Mouse (Mus musculus) liver, embryonic 11.5 days (tissue): Measurements from ENCODE around the gene Rmnd1. TPM values are rescaled to one million over a fixed set of nuclear protein-coding genes. Genes with fewer than 3 reads are reported as not detected.

ENCODE experiments used
- ATAC-seq: fragments of 200-750 bp; cut with Nextera tagmentation; replicated peaks from 2 replicates; pipeline ENCODE4 v1.8.0; 2017; ENCODE audit warnings: moderate number of reproducible peaks, mild to moderate bottlenecking, moderate TSS enrichment, moderate library complexity; ENCODE audit not compliant: low FRiP score
- DNase-seq: peaks from one replicate; pipeline ENCODE4 v3.0.0-alpha.2; 2017; ENCODE audit warnings: low spot score
- H3K27ac ChIP-seq: fragments of 300-500 bp; sonication (generic); 2 replicates; pipeline ENCODE4 v1.5.1; 2014; ENCODE audit warnings: mild to moderate bottlenecking, low read depth, low read length, control low read depth
- H3K27me3 ChIP-seq: fragments of 300-500 bp; sonication (generic); replicated peaks from 2 replicates; pipeline ENCODE4 v1.6.1; 2014; ENCODE audit warnings: low read length, mixed read lengths; ENCODE audit not compliant: control insufficient read depth, insufficient read depth
- H3K36me3 ChIP-seq: fragments of 300-500 bp; sonication (generic); 2 replicates; pipeline ENCODE4 v1.6.1; 2014; ENCODE audit warnings: mild to moderate bottlenecking, low read length, moderate library complexity, mixed read lengths; ENCODE audit not compliant: control insufficient read depth, insufficient read depth
- H3K4me1 ChIP-seq: fragments of 300-500 bp; sonication (generic); replicated peaks from 2 replicates; pipeline ENCODE4 v1.6.1; 2014; ENCODE audit warnings: low read length, mixed read lengths; ENCODE audit not compliant: control insufficient read depth, insufficient read depth
- H3K4me2 ChIP-seq: fragments of 300-500 bp; sonication (generic); 2 replicates; pipeline ENCODE4 v1.6.1; 2014; ENCODE audit warnings: mild to moderate bottlenecking, control low read depth, moderate library complexity
- H3K4me3 ChIP-seq: fragments of 300-500 bp; sonication (generic); 2 replicates; pipeline ENCODE4 v1.5.1; 2014; ENCODE audit warnings: low read depth, low read length, control low read depth
- H3K9ac ChIP-seq: fragments of 300-500 bp; sonication (generic); 2 replicates; pipeline ENCODE4 v1.6.1; 2014; ENCODE audit warnings: low read depth, low read length, control low read depth
- H3K9me3 ChIP-seq: fragments of 300-500 bp; sonication (generic); 2 replicates; pipeline ENCODE4 v1.6.1; 2016; ENCODE audit warnings: low read length, inconsistent platforms, mixed read lengths; ENCODE audit not compliant: control insufficient read depth
- WGBS: fragments of 180-500 bp; shearing (Covaris S2); extraction: QIAGEN DNeasy Blood & Tissue Kit; methylation state at CpG from one replicate; pipeline ENCODE4 v1.1.7; 2014; 5-methylcytosine and 5-hydroxymethylcytosine counted together
- polyA plus RNA-seq: library from polyadenylated mRNA; unstranded; fragments of >200 nt; fragmentation: Nextera tagmentation; extraction: Ambion mirVana; gene quantifications from 2 replicates; pipeline ENCODE4 v1.2.1, GENCODE M21; 2014

Rmnd1 gene
- polyA plus RNA-seq, 1 experiment from 2014 or later = 60.3 TPM

DNA sequence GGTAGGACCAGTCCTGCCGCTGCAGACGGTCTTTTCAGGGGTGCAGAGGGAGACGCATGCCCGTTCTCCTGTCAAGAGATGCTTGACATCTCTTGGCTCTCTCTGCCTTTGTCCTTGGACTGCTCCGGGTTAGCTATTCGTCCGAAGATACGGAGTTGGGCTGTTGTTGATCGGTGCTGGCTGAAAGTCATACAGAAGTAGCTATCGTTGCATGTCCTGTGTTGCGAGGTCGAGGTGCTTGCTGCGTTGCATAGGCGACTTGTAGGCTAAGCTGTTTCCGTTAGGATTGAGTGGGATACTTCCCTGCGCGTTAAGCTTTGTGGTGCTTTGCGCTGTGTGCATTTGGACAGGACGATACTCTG, 43.8 kb downstream of the Rmnd1 start:
- no peaks in the 10 kb centered on the region for H3K27me3 ChIP-seq
- no peaks in the 10 kb centered on the region for H3K36me3 ChIP-seq
- DNase-seq (peak; percentile 60), ATAC-seq (no peak)
- peak overlapping the region; percentile 99 for H3K27ac ChIP-seq
- H3K4me3 ChIP-seq = peak overlapping the region; percentile 98
- H3K4me1 ChIP-seq = peaks cover 37% of the 10 kb centered on the region
- H3K4me2 ChIP-seq = peak overlapping the region; percentile 92
- peak overlapping the region; percentile 98 for H3K9ac ChIP-seq
- under 1% methylated on average over 19 of the region's 19 CpGs for WGBS
- H3K9me3 ChIP-seq = no peaks in the 10 kb centered on the region

DNA sequence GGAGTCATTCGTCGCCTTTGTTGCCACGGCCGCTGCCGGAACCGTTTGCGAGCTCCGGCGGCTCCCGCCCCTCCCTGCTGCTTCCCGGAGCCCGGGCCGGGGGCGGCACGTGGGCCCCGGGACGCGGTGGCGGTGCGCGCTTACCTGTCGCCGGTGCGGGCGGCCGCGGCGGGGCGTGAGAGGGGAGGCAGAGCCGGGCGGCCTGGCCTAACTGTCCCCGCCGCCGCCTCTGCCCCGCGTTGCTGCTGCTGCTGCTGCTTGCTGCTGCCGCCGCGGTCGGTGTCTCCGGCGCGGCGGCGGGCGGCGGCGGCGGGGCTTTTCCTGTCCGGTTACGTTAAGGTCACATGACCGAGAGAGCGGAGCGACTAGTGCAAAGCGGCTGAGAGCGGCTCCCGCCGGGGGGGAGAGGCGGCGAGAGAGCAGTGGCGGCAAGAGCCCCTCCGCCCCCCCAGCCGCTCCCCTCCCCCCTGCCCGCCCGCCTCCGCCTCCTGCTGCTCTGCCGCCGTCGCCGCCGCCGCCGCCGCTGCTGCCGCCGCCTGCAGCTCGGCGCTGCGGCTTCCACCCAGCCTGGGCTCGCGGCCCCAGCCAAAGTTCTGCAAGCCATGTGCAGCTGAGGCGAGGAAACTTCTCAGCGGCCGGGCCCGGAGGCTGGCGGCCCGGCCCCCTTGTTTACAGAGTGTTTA, 44.3 kb downstream of the Rmnd1 start, which contains the start of gene Zbtb2:
Zbtb2 (minus strand) TSS at position 408 of the 683 bp plus-strand sequence.
- H3K27ac ChIP-seq = peak within 1 kb of the TSS; percentile 99
- ATAC-seq (0 out of 2 replicates have a peak, but pooled peaks have one; percentile 3), DNase-seq (peak; percentile 71)
- H3K9me3 ChIP-seq = no peaks in the 10 kb centered on the region
- peak within 1 kb of the TSS; percentile 98 for H3K4me3 ChIP-seq
- peak within 1 kb of the TSS; percentile 98 for H3K9ac ChIP-seq
- H3K27me3 ChIP-seq = no peaks in the 10 kb centered on the region
- no peaks in the 10 kb centered on the region for H3K36me3 ChIP-seq
- under 1% methylated on average over 71 of the region's 87 CpGs for WGBS
- H3K4me1 ChIP-seq = peaks cover 41% of the 10 kb centered on the region
- H3K4me2 ChIP-seq = peak within 1 kb of the TSS; percentile 92

- Histone ChIP-seq H3K27ac (peak overlapping the region; percentile 99), H3K4me3 (peak overlapping the region; percentile 98), H3K4me2 (peak overlapping the region; percentile 92), H3K9ac (peak overlapping the region; percentile 98), H3K4me1 (peaks cover 40% of the 10 kb centered on the region), H3K36me3 (no peaks in the 10 kb centered on the region), H3K9me3 (no peaks in the 10 kb centered on the region), H3K27me3 (no peaks in the 10 kb centered on the region)
- peak; percentile 91 for ATAC-seq
- under 1% methylated on average over 65 of the region's 133 CpGs for WGBS
- peak; percentile 97 for DNase-seq
Measured at GRCm38 (mm10) chr10:4386609-4387591, 45.3 kb downstream of the Rmnd1 start.

GRCm38 (mm10) chr10:4384244-4384643, 47.9 kb downstream of the Rmnd1 start:
- Histone ChIP-seq H3K4me3 (no peak overlapping the region), H3K4me2 (no peak overlapping the region), H3K9me3 (no peaks in the 10 kb centered on the region), H3K4me1 (peaks cover 21% of the 10 kb centered on the region), H3K36me3 (no peaks in the 10 kb centered on the region), H3K27ac (no peak overlapping the region), H3K9ac (no peak overlapping the region), H3K27me3 (no peaks in the 10 kb centered on the region)
- WGBS = 86% methylated on average over 7 of the region's 7 CpGs
- no peak for DNase-seq
- no peak for ATAC-seq

DNA sequence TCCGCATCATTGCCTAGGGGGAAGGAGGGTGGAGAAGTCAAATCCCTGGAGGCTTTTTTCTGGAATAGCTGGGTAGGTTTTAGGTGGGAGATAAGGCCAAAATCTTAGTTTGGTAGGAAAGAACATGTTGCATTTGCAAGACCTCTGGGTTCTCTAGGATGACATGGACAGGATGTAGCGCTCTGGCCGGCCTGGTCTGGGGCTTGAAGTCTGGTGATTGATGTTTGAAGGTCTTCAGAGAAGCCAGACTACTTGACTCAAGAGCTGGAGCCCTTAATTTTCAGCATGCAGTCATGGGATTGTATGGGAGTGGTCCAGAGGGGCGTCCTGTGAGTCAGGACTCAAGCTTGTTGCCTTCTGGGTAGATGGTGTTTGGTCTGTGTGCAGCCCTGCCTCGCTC, 51.4 kb downstream of the Rmnd1 start:
- no peak overlapping the region for H3K4me3 ChIP-seq
- H3K9ac ChIP-seq = no peak overlapping the region
- no peak for ATAC-seq
- H3K4me1 ChIP-seq = peaks cover 15% of the 10 kb centered on the region
- WGBS = 71% methylated on average over 5 of the region's 5 CpGs
- H3K36me3 ChIP-seq = no peaks in the 10 kb centered on the region
- no peaks in the 10 kb centered on the region for H3K9me3 ChIP-seq
- H3K27ac ChIP-seq = no peak overlapping the region
- DNase-seq = no peak
- H3K4me2 ChIP-seq = no peak overlapping the region
- H3K27me3 ChIP-seq = no peaks in the 10 kb centered on the region

- H3K27me3 ChIP-seq = no peaks in the 10 kb centered on the region
- H3K27ac ChIP-seq = no peak overlapping the region
- H3K9me3 ChIP-seq = no peaks in the 10 kb centered on the region
- H3K9ac ChIP-seq = no peak overlapping the region
- peaks cover 2% of the 10 kb centered on the region; the same call in 1 of the 2 replicates for H3K36me3 ChIP-seq
- H3K4me2 ChIP-seq = no peak overlapping the region
- H3K4me3 ChIP-seq = no peak overlapping the region
- H3K4me1 ChIP-seq = no peaks in the 10 kb centered on the region
- 88% methylated on average over 7 of the region's 7 CpGs for WGBS
- DNase-seq (no peak), ATAC-seq (no peak)
Measured at GRCm38 (mm10) chr10:4376931-4377330, 55.3 kb downstream of the Rmnd1 start.

GRCm38 (mm10) chr10:4376461-4376860, 55.7 kb downstream of the Rmnd1 start:
- Histone ChIP-seq H3K9ac (no peak overlapping the region), H3K27me3 (no peaks in the 10 kb centered on the region), H3K4me2 (no peak overlapping the region), H3K4me3 (no peak overlapping the region), H3K36me3 (peaks cover 2% of the 10 kb centered on the region; the same call in 1 of the 2 replicates), H3K27ac (no peak overlapping the region), H3K4me1 (no peaks in the 10 kb centered on the region), H3K9me3 (no peaks in the 10 kb centered on the region)
- no peak for ATAC-seq
- DNase-seq = no peak
- 73% methylated on average over 7 of the region's 7 CpGs for WGBS

DNA sequence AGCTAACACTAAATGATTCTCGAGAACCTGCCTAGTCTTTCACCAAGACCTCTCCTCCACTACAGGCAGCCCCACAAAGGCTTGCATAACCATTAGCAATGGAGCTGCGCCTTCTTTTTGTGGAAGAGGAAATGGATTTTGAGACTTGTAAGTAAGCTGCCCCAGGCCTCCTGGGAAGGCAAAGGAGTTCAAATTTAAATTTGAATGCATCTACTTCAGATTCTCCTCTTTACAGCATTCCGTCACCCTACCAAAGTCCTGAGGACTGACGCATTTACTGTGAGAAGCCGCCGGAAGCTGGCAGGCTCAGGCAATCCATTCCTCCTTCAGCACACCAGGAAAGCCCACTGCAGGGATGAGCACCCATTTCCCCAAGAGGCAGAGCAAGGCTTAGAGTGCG, 56.9 kb downstream of the Rmnd1 start:
- Histone ChIP-seq H3K4me1 (no peaks in the 10 kb centered on the region), H3K27me3 (no peaks in the 10 kb centered on the region), H3K27ac (no peak overlapping the region), H3K9ac (no peak overlapping the region), H3K9me3 (no peaks in the 10 kb centered on the region), H3K4me2 (no peak overlapping the region), H3K36me3 (peaks cover 2% of the 10 kb centered on the region; the same call in 1 of the 2 replicates), H3K4me3 (no peak overlapping the region)
- DNase-seq (no peak), ATAC-seq (no peak)
- WGBS = 64% methylated on average over 7 of the region's 7 CpGs
